Mouse (Mus musculus): ENCODE data around the gene Gm10778. TPM values are rescaled to one million over a fixed set of nuclear protein-coding genes. Genes with fewer than 3 reads are reported as not detected.
A peak's percentile ranks its signal among the peaks of the same experiment; 100 is the strongest.
"Not testable (repeated sequence)": the region's sequence is repeated elsewhere in the genome, so short reads cannot be mapped to it uniquely, and the experiment has no call there.

Gene Gm10778
- total RNA-seq, 2 experiments from 2014 or later = 3.5 to 3.8 TPM

DNA sequence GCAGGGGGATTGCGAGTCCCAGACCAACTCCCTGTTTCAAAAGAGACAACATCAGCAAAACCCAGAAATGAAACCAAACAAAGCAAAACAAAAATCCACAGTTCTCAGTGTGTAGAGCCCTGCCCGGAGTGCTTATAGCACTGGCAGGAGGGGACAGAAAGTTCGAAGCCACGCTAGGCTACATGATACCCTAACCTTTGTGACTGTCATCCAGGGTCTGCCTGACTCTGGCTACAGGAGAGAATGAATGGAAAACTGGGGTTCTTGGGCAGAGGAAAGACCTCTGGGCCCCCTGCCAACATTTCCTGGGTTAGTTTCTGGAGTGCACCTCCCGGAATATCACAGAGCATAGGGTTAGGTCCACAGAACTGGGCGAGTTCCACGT, 21.0 kb upstream of the Gm10778 start:
- no peak for DNase-seq (ENCODE audit: low spot score in 2 of 2)

DNA sequence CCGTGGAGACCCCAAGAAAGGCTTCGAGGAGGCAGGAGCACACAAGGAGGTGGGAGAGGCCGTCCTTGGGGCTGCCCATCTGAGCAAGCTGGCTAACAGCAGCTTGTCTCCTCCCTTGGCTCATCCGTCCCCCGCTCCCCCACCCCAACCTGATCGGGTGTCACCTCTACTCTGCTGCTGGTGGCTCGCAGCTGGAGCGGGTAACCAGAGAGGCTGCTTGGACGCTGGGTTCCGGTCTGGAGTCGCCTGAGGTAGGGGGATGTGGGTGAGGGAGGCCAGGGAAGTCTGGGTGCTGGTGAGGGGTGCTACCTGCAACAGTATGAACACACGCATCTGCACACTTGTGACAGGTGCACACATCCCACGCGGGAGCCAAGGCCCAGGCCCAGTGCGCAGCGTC, 20.5 kb upstream of the Gm10778 start, which contains the start of gene Ankrd24:
Gene Ankrd24, plus strand, starts transcription at position 151 of the 400 bp plus-strand sequence.
- no peak for DNase-seq (ENCODE audit: low spot score in 2 of 2)

DNA sequence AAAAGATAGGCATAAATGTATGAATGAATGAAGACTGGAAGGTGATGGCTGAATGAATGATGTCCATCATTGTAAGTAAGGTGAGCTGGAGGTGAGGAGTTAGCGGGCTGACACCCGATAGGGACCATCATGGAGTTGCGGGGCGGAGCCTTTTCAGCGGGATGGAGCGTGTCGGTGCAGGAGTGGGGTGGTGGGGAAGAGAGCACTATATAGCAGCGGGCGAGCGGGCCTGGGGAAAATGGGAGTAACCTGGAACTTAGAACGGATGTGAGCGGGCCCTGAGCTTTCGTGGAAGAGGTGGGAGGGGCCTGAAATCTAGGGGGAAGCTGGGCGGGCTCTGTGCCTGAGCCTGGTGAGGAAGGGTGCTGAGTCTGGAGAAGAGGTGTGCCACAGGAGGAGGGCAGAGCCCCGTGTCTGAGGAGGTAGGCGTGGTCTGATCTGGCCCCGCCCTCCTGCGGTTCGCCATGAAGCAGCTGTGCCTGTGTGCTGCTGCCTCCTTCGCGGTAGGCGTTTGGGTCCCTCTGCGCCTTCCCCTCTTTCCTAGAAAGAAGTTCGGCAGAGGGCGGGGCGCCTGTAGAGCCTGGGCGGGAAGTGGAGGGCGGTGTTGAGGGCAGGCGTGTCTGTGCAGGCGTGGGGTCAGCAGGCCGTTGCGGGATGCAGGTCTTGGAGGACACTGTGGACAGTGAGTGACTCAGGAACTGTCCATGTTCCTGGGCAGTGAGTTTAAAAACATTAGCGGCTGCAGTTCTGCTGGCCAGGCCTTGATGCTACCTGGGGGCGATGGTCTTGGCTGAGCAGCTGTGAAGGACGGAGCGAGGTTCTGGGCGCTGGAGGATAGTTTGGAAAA, 15.4 kb upstream of the Gm10778 start:
- DNase-seq (ENCODE audit: low spot score in 2 of 2) = peak; percentile 67 to 82

DNA sequence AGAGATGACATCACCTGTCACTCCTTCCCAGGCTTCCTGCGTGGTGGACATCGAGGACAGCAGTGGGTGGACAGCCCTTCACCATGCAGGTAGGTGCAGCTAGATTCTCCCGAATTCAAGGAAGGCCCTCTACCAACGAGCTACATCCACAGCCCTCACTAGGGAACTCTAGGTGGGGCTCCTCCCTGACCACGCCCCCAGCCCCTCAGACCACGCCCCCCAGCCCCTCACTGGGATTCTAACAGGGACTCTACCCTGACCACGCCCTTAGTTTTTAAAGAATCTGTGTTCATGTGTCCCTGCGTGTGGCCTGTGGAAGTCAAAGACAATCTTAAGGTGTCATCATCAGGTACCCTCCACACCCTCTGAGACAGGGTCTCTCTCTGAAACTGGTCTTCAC, 12.5 kb upstream of the Gm10778 start:
- DNase-seq (ENCODE audit: low spot score in 2 of 2) = no peak

DNA sequence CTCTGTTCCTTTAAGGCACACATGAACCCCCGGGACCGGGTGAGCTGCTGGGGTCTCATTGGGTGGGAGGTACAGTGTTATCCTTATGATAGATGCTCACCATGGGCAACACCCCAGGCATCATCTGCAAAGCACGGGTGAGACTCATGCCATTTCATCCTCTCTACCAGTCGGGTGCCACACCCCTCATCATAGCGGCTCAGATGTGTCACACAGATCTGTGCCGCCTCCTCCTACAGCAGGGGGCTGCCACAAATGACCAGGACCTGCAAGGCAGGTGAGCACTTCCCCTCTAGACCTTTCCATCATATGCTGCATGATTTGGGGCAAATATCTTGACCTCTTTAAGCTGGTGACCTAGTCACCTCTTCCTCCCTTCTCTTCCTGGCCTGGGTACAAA, 10.8 kb upstream of the Gm10778 start:
- DNase-seq (ENCODE audit: low spot score in 2 of 2) = no peak

DNA sequence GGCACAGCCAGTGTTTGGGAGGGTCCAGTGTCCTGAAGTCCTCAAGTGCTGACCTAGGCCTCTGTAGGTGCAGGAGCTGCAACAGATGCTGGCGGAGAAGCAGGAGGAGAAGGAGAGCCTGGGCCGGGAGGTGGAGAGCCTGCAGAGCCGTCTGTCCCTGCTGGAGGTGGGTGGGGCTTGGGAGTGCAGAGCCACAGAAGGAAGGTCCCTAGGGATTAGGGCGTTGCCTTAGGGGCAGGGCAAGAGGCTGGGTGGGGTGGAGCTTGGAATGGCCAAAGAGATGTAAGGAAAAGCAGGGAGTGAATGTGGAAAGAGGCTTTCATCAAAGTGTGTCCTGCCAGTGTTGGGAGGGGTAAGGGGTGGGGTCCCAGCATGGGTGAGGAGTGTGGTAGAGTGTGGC, 8.0 kb upstream of the Gm10778 start:
- not testable (repeated sequence) for DNase-seq (ENCODE audit: low spot score in 2 of 2)

DNA sequence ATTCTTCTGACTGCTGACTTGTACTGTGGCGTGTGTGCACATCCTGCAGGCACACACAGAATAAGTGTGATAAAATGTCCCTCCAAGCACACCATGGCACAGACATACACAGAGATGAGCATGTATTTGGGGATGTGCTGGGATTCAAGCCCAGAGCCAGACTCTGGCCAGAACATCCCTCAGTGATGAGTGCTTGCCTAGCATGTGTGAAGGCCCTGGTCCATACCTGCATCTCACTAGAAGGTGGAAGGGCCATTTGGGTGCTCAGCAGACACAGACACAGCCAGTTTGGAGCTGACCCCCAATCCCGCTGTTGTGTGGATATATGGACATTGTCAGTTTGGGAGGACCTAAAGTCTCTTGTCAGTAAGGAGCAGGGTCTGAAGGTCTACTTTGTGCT, 7.3 kb upstream of the Gm10778 start:
- DNase-seq (ENCODE audit: low spot score in 2 of 2) = no peak

DNA sequence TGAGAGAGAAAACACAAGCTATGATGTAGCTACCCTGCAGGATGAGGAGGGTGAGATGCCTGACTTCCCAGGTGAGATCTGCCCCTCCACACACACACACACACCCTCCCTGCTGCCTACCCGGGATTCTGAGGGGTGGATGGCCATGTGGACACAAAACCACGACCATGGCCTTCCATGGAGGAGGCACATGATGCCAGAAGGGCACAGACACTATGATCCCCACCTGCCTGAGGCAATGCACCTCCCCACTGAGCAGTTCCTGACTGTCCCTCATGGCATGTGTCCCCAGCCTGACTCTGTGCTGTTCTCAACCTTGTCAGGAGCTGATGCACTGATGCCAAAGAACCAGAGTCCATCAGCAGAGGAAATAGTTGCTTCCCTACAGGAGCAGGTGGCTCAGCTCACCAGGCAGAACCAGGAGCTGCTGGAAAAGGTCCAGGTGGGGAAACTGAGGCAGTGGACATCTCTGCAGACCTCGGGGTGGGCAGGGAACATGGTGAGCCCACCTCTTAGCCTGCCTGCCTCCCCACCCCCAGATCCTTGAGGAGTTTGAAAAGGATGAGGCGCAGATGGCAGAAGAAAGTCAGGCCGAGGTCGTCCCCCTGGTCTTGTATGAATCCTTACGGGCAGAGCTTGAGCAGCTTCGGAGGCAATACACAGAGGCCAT, 6.7 kb upstream of the Gm10778 start:
- DNase-seq (ENCODE audit: low spot score in 2 of 2) = no peak

DNA sequence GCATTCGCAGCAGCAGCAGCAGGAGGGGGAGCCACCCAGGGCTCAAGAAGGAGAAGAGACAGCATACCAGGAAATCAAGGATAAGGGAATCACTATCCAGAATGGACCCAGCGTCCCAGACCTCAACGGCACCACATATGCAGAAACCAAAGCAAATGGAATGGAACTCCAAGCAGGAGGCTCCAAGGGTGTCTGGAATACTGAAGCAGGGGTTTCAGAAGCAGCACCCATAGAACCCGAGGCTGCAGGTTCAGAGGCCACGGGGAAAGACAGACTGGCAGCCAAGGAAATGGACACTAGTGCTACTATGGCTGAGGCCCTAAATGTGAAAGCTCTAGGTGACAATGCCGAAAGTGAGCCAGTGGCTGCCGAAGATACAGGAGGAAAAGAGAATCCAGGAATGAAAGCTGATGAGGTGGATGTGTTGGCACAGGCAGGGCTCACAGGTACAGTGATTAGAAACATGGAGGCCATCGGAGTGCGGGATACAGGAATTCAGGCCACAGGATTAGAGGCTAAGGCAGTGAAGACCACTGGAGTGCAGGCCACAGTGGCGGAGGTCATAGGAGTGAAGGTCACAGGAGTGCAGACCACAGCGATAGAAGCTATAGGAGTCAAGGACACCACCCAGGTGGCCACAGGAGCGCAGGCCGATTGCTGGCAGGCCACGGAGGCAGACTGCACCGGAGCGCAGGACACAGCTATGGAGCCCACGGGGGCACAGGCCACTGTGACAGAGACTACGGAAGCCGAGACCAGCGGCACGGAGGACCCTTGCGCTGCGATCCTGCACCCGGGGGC, 6.0 kb upstream of the Gm10778 start:
- no peak for DNase-seq (ENCODE audit: low spot score in 2 of 2)

GRCm38 (mm10) chr10:81643449-81644055, 5.3 kb upstream of the Gm10778 start:
- peak; percentile 94 to 96 for DNase-seq (ENCODE audit: low spot score in 2 of 2)

DNA sequence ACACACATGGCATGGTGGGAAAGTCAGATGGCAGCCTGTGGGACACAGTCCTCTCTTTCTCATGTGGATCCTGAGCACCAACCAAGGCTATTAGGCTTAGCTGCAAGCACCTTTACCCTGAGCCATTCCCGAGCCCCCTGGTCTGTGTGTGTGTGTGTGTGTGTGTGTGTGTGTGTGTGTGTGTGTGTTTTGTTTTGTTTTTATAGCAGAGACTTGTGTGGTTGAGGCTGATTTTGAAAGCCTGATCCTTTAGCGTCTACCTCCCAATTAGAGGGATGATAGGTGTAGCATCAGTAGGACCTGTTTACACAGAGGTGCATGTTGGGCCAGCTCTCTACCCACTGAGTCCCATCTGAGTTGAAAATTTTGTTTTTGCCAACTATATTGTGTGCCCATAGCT, 4.7 kb upstream of the Gm10778 start:
- DNase-seq (ENCODE audit: low spot score in 2 of 2) = no peak

DNA sequence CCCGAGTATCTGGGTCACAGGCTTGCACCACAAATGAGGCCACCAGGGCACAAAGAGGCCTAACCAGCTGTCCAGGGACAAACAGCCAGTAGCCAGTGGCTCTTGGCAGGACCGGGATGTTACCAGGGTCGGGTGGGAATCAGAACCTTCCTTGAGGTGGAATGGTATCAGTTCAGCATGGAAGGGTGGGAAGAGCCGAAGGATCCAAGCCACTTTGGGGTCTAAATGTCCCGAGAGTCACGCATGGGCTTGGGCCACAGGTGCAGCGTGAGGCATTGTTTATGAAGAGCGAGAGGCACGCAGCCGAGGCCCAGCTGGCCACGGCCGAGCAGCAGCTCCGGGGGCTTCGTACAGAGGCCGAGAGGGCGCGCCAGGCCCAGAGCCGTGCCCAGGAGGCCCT, 4.1 kb upstream of the Gm10778 start:
- DNase-seq (ENCODE audit: low spot score in 2 of 2) = no peak

DNA sequence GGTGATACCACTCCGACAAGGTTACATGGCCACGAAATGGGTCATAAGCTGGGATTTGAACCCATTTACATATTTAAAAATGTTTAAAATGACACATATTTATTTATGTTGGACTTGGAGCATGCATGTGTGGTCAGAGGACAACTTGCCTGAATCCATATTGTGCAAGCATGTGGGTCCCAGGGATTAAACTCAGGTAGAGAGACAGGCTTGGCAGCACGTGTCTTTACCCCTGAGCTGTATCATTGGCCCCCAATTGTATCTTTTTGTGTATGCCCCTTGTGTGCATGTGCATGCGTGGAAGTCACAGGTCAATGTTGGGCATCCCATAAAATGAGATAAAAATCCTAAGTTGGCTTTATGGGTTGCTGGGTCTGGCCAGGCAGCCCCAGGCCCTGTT, 3.5 kb upstream of the Gm10778 start:
- no peak for DNase-seq (ENCODE audit: low spot score in 2 of 2)

DNA sequence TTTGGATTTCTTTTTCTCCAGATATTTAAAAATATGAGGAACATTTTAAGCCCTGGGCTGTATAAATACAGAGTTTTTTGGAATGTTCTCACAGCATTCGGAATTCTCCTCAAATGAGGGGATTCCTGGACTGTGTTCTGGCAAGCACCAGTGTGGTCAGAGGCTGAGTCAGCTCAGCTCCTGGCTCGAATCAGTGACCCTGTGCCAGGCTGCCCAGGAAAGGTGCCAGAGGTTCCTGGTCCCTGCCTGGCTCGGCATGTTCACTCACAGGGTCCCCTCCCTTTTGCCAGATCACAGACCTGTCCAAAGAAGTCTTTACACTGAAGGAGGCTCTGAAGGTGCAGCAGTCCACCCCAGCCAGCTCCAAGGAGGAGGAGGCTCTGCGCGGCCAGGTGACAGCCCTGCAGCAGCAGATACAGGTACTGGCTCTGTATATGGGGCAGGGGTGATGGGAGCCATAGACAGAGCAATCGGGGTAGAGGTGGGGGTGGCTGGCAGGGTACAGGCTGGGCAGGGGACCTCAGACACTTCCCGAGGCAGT, 2.8 kb upstream of the Gm10778 start:
- DNase-seq (ENCODE audit: low spot score in 2 of 2) = no peak

- DNase-seq (ENCODE audit: low spot score in 2 of 2) = peak in 1 of 2 experiments; percentile 0
Observed at GRCm38 (mm10) chr10:81655178-81655577, 6.3 kb downstream of the Gm10778 start.

- no peak for DNase-seq (ENCODE audit: low spot score in 2 of 2)
Observed at GRCm38 (mm10) chr10:81656174-81656573, 7.3 kb downstream of the Gm10778 start.

GRCm38 (mm10) chr10:81687114-81687513, 38.3 kb downstream of the Gm10778 start:
- not testable (repeated sequence) for DNase-seq (ENCODE audit: low spot score in 2 of 2)

DNA sequence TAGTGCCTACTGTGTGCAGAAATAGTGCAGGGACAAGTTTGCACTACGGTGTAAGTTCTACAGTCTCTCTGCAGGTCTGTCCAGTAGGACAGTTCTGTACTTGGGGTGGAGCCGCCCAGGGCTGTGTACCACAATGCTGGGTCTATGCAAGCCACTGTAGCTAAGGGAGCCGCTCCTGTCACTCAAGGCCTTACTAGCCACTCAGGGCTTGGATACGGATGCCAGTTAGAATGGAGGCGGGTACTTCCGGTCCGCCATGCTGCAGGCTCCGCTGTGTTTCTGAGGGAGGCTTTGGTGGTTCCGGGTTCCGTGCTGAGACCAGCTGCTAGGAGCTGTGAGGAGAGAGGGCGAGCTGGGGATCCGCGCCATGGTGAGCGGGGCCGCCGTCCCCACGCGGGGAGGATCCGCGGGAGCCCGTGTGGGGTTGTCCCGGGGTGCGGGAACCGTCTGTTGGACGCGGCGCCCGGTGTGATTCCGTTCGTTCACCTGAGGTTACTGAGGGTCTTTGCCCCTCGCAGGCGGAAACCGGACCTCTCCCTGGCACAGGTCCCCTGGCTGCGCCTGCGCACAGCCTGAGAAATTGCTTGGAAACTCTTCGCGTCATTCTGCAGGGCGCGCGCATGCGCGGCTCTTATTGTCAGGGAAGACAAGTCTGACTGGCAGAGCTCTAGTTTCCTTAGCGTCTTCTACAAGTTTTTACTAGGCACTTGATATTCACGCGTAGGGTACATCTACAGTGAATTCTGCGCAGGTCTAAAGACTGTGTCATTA, 55.9 kb downstream of the Gm10778 start, which contains the start of gene Zfp433:
Gene Zfp433, plus strand, starts transcription at position 295 of the 771 bp plus-strand sequence.
- DNase-seq (ENCODE audit: low spot score in 2 of 2) = not testable (repeated sequence)
